Mouse (Mus musculus): ENCODE measurements around the gene Jak1. TPM values are rescaled to one million over a fixed set of nuclear protein-coding genes. Genes with fewer than 3 reads are reported as not detected.

Gene Jak1
- polyA plus RNA-seq (2016; fragmentation: Nextera tagmentation; extraction: Ambion mirVana): 61.7 and 66.1 TPM in 2 replicates

DNA sequence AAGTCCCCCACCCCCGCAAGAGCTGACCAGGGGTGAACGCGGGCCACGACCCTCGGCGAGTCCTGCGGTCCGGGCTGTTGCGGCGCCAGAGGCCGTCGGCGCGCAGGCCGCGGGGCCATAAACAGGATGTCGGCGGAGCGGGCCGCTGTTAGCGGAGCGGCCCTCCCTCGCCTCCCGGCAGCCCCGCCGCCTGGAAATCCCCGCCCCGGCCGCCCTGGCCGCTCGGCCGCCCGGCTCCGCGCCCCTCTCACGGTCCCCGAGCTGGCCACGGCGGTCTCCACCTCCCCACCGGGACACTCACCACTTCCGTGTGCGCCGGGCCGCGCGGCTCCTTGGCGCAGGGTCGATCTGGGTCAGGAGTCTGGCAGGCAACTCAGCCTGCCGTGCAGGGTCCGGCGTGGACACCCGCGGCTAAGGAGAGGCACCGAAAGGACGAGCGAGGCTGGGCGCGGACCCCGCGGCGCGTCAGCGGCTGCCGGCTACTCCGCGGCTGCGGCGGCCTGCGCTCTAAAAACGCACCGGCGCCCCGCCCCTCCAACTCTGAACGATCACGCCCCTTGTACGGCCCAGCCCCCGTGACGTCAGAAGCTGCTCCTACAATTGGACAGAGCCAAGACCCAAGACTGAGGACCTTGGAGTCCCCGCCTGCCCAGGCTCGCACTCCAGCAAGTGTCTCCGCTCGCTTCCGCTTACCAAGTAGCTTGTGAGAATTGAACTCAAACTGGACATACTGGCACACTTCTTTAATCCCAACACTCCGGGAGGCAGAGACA is at the start of gene Jak1:
TSS of gene Jak1 (minus strand) at position 542 of the 773 bp plus-strand sequence.
- 0 out of 2 replicates have a peak, but pooled peaks cover 2% of the 10 kb centered on the region for H3K27me3 ChIP-seq
- 1% methylated on average over 69 of the region's 84 CpGs for WGBS
- ATAC-seq (ENCODE audit: low FRiP score): peak; percentile 99

DNA sequence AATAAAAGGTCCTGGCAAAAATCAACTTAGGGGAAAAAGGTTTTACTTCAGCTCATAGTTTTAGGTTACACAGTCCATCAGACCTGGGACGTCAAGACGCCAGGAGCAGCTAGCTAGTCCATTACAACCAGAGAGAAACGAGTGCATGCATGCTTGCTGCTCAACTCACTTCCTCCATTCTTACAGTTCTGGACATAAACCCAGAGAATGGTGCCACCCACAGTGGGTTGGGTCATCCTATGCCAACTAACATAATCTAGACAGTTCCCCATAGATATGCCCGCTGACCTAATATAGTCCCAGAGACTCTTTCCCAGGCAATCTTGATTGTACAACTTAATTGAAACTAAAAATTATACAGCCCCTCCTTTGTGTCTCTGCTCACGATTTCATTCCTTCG is 47.0 kb upstream of the Jak1 start:
- 86% methylated on average over 6 of the region's 6 CpGs for WGBS
- Histone ChIP-seq H3K27me3 (peaks cover 10% of the 10 kb centered on the region), H3K9ac (no peak overlapping the region), H3K27ac (no peak overlapping the region), H3K4me1 (no peaks in the 10 kb centered on the region), H3K4me3 (no peak overlapping the region), H3K9me3 (replicated peaks) (no peaks in the 10 kb centered on the region), H3K36me3 (no peaks in the 10 kb centered on the region), H3K4me2 (replicated peaks) (no peak overlapping the region)
- no peak for ATAC-seq (ENCODE audit: low FRiP score)

More for the DNA sequence above, at the start of gene Jak1:
- peak within 1 kb of the TSS; percentile 70 for H3K4me2 ChIP-seq (replicated peaks)
- peak within 1 kb of the TSS; percentile 81 for H3K9ac ChIP-seq
- peaks cover 4% of the 10 kb centered on the region; the same call in 1 of the 2 replicates for H3K4me1 ChIP-seq
- peak within 1 kb of the TSS; percentile 82 for H3K4me3 ChIP-seq
- H3K27ac ChIP-seq: peak within 1 kb of the TSS; percentile 64; the same call in 1 of the 2 replicates
- H3K36me3 ChIP-seq: no peaks in the 10 kb centered on the region
- no peaks in the 10 kb centered on the region for H3K9me3 ChIP-seq (replicated peaks)

DNA sequence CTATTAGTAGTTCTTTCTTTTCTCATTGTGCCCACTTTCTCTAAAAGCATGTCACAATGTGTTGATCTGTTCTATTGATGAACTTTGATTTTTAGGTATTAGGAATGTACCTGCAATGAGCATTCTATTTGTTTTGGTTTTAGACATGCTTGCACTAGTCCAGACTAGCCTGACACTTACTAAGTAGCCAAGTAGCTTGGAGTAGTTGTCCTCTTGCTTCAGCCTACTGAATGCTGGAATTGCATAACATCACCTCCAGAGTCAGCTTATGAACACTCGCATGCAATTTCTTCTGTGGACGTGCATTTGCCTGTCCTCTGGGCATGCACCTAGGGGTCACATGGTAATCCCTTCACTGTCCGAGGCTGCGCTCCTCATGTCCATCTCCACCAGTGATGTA is 43.1 kb upstream of the Jak1 start:
- Histone ChIP-seq H3K9ac (no peak overlapping the region), H3K4me1 (no peaks in the 10 kb centered on the region), H3K27ac (no peak overlapping the region), H3K4me3 (no peak overlapping the region), H3K36me3 (no peaks in the 10 kb centered on the region), H3K9me3 (replicated peaks) (no peaks in the 10 kb centered on the region), H3K27me3 (peaks cover 3% of the 10 kb centered on the region; the same call in 1 of the 2 replicates), H3K4me2 (replicated peaks) (no peak overlapping the region)
- ATAC-seq (ENCODE audit: low FRiP score): no peak
- WGBS: 85% methylated on average over 4 of the region's 4 CpGs

DNA sequence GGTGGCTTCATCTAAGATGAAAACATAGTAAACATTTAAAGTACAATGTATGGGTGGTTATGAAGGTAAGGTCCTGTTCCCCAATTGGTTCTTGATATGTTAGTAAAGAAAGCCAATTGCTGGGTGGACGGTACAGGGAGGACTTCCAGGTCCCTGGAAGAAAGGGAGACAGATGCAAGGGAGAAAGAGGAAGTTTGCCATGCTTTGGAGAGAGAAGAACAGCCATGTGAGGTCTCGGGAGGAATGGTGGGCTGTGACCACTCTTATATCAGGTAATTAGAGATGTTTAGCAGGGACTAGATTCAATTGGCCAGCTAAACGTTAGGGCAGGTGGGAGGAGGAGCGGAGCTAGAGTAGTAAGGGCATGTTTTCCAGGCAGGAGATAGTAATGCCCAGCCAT is 42.2 kb upstream of the Jak1 start:
- no peak overlapping the region for H3K4me3 ChIP-seq
- WGBS: 74% methylated on average over 4 of the region's 4 CpGs
- no peaks in the 10 kb centered on the region for H3K4me1 ChIP-seq
- H3K9me3 ChIP-seq (replicated peaks): no peaks in the 10 kb centered on the region
- H3K27me3 ChIP-seq: no peaks in the 10 kb centered on the region
- no peak for ATAC-seq (ENCODE audit: low FRiP score)
- no peak overlapping the region for H3K27ac ChIP-seq
- H3K4me2 ChIP-seq (replicated peaks): no peak overlapping the region
- no peak overlapping the region for H3K9ac ChIP-seq
- H3K36me3 ChIP-seq: no peaks in the 10 kb centered on the region

DNA sequence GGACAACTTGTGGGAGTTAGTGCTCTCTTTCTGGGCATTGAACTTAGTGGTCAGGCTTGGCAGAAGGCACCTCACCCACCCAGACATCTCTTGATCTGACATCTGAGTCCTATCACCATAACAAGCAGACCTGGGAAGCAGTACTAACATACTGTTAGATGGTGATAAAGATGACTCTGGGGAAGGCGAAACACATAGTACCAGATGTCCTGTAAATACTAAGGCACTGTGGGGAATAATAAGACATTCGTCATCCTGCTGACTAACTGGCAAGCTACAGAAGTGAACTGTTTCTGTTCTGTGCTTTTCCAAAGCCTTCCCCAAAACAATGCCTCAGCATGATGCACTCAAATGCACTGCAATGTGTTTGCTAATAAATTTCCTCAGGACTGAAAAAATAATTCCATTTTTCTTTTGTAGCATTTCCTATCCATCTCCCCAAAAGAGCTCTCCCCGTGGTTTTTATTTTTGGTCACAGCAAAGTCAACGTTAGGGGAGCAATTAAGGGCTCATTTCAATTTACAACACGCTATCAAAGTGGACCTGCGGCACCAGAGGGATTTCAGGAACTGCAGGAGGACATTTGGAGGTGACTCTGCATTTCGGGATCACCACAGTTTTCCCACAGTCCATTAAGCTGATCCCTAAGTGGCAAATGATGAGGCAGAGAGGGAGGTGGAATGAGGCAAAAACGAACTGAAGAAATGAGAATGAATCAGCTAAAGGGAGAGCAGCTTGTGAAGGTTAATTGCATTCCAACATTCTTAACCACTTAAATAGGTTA is 41.2 kb upstream of the Jak1 start:
- Histone ChIP-seq H3K36me3 (no peaks in the 10 kb centered on the region), H3K9me3 (replicated peaks) (no peaks in the 10 kb centered on the region), H3K27ac (no peak overlapping the region), H3K27me3 (no peaks in the 10 kb centered on the region), H3K4me2 (replicated peaks) (no peak overlapping the region), H3K4me1 (no peaks in the 10 kb centered on the region), H3K9ac (no peak overlapping the region), H3K4me3 (no peak overlapping the region)
- 46% methylated on average over 8 of the region's 8 CpGs for WGBS
- no peak for ATAC-seq (ENCODE audit: low FRiP score)

DNA sequence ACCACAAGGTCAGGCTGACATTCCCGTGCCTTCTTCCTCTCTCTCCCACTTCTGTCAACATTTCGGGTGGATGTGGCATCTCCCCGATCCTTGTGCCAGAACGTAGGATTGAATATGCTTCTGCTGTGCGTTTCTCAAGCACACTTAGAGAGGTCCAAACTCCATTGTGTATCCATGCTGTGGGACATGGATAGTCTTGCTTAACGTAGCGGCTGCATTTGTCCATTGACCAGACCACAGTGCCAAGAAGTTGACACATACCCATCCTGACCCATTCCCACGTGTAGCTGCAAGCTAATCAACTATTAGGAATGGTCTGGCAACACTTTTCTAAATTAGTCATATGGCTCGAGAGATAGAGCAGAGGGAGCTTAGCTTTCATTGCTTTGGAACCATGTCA is 40.0 kb upstream of the Jak1 start:
- no peak for ATAC-seq (ENCODE audit: low FRiP score)
- H3K4me2 ChIP-seq (replicated peaks): no peak overlapping the region
- no peak overlapping the region for H3K27ac ChIP-seq
- no peak overlapping the region for H3K4me3 ChIP-seq
- H3K9me3 ChIP-seq (replicated peaks): no peaks in the 10 kb centered on the region
- H3K36me3 ChIP-seq: no peaks in the 10 kb centered on the region
- H3K9ac ChIP-seq: no peak overlapping the region
- WGBS: 88% methylated on average over 9 of the region's 9 CpGs
- no peaks in the 10 kb centered on the region for H3K27me3 ChIP-seq
- no peaks in the 10 kb centered on the region for H3K4me1 ChIP-seq

DNA sequence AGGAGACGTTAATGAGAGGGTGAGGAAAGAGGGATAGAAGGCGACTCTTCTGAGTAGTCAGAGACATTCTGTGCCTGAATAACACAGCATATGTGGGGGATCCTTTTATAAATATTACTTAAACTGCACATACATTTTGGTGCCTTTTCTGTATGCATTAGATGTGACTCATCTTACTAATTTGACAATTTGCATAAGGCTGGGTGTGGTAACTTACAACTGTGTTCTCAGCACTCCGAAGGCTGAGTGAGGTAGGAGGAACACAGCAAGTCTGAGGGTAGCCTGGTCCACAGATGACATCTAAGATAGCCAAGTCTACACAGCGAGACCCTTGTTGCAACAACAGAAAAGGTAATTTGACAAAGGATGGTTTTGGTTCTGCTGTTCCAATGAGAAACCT is 39.0 kb upstream of the Jak1 start:
- no peak overlapping the region for H3K9ac ChIP-seq
- no peaks in the 10 kb centered on the region for H3K27me3 ChIP-seq
- no peaks in the 10 kb centered on the region for H3K36me3 ChIP-seq
- ATAC-seq (ENCODE audit: low FRiP score): no peak
- no peak overlapping the region for H3K4me2 ChIP-seq (replicated peaks)
- no peaks in the 10 kb centered on the region for H3K9me3 ChIP-seq (replicated peaks)
- H3K4me3 ChIP-seq: no peak overlapping the region
- no peaks in the 10 kb centered on the region for H3K4me1 ChIP-seq
- no peak overlapping the region for H3K27ac ChIP-seq
- 86% methylated on average over 4 of the region's 4 CpGs for WGBS

DNA sequence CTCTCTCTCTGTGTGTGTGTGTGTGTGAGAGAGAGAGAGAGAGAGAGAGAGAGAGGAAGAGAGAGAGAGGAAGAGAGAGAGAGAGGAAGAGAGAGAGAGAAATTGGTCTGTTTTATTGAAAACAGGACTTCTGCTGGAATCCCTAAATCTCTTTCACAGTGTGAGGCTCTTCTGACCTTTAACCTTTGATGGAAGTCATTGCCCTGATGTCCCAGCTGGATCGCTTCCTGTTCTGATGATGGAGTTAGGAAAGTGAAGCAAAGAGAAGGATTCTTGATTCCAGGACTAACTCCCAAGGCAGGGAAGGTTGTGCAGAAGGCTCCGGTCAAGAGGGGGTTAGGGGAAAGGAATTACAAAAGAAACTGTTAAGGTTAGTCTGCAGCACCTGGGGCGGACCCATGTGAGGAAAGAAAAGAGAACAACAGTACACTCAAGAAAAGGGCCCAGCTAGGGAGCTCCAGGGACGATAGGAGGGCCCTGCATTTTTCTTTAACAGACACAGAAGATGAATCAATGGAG is 35.4 kb upstream of the Jak1 start:
- peaks cover 3% of the 10 kb centered on the region for H3K27me3 ChIP-seq
- H3K9ac ChIP-seq: no peak overlapping the region
- WGBS: 55% methylated on average over 4 of the region's 4 CpGs
- H3K4me2 ChIP-seq (replicated peaks): no peak overlapping the region
- no peak overlapping the region for H3K4me3 ChIP-seq
- H3K9me3 ChIP-seq (replicated peaks): no peaks in the 10 kb centered on the region
- H3K36me3 ChIP-seq: no peaks in the 10 kb centered on the region
- H3K27ac ChIP-seq: no peak overlapping the region
- ATAC-seq (ENCODE audit: low FRiP score): no peak
- H3K4me1 ChIP-seq: no peaks in the 10 kb centered on the region

DNA sequence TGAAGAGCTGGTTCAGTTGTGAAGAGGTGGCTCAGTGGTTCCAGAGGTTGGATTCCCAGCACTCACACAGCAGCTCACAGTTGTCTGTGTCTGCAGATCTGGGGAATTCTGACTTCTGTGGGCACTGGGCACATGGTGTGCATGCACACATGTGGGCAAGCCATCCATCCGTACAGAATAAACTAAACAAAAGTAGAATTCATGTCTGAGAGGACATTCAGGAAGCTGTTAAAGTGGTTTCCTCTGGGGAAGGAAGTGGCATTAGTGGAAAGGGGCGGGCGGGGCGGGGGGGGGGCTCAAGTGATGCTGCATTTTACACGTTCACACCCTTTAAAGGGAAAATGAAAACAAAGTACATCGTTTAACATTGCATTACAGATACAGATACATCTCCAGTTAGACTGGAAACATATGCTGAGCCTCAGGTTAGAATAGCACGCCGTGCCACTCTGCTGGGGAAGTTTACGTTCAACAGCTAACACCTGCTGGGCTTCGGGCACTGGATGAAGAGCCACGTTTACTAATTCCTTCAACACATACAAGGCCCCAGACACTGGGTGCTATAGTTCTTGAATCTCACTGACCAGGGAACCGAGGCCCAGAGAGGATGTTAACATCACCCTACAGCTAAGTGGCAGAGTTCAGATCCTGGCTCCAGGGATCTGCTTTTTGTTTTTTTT is 33.4 kb upstream of the Jak1 start:
- no peak overlapping the region for H3K27ac ChIP-seq
- ATAC-seq (ENCODE audit: low FRiP score): no peak

DNA sequence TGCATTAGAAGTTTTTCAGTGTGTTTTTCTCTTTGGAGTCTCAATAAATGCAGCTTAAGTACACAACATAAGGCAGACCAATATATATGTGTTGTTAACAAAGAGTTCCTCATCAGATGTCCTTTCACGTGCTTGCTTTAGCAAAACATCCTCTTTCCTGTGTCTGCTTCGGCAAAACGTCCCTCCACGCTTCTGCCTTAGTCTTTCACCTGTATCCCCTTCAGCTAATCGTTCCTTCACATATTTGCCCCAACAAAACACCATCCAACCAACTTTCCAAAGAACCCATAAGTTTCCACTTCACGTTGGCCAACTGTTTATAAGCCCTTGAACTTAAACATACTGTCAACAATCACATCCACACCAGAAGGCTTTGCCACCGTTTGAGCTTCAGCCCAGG is 31.8 kb upstream of the Jak1 start:
- peaks cover 33% of the 10 kb centered on the region for H3K27me3 ChIP-seq
- H3K9ac ChIP-seq: no peak overlapping the region
- H3K4me1 ChIP-seq: peaks cover 16% of the 10 kb centered on the region
- H3K4me2 ChIP-seq (replicated peaks): no peak overlapping the region
- no peak overlapping the region for H3K4me3 ChIP-seq
- H3K36me3 ChIP-seq: no peaks in the 10 kb centered on the region
- no peaks in the 10 kb centered on the region for H3K9me3 ChIP-seq (replicated peaks)
- no peak overlapping the region for H3K27ac ChIP-seq
- no peak for ATAC-seq (ENCODE audit: low FRiP score)
- 86% methylated on average over 7 of the region's 7 CpGs for WGBS

More for the DNA sequence above, 33.4 kb upstream of the Jak1 start:
- no peaks in the 10 kb centered on the region for H3K36me3 ChIP-seq
- no peak overlapping the region for H3K4me2 ChIP-seq (replicated peaks)
- peaks cover 18% of the 10 kb centered on the region for H3K27me3 ChIP-seq
- H3K4me3 ChIP-seq: no peak overlapping the region
- no peaks in the 10 kb centered on the region for H3K9me3 ChIP-seq (replicated peaks)
- no peak overlapping the region for H3K9ac ChIP-seq
- peaks cover under 1% of the 10 kb centered on the region; the same call in 1 of the 2 replicates for H3K4me1 ChIP-seq
- WGBS: 78% methylated on average over 12 of the region's 12 CpGs

DNA sequence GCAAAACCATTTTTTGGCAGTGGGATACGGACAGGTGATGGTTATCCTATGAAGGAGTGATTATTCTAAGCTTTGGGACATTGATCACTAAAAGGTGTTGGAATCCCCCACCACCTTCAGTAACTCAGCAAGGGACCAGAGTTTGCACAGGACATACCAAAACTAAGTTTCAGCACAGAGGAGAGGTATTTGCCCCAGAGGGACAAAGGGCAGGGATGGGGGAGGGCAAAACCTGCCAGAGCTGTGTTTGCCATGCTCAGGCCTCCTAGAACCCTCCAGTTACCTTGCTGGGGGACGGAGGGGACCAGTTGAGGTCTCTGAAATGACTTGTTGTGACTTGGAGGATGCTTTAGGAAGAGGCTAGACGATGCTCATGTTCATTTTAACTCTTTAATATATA is 30.7 kb upstream of the Jak1 start:
- Histone ChIP-seq H3K9me3 (replicated peaks) (no peaks in the 10 kb centered on the region), H3K36me3 (no peaks in the 10 kb centered on the region), H3K4me1 (peaks cover 17% of the 10 kb centered on the region), H3K4me2 (replicated peaks) (no peak overlapping the region), H3K4me3 (no peak overlapping the region), H3K27me3 (peaks cover 40% of the 10 kb centered on the region), H3K27ac (no peak overlapping the region), H3K9ac (no peak overlapping the region)
- WGBS: 83% methylated on average over 3 of the region's 3 CpGs
- ATAC-seq (ENCODE audit: low FRiP score): no peak

DNA sequence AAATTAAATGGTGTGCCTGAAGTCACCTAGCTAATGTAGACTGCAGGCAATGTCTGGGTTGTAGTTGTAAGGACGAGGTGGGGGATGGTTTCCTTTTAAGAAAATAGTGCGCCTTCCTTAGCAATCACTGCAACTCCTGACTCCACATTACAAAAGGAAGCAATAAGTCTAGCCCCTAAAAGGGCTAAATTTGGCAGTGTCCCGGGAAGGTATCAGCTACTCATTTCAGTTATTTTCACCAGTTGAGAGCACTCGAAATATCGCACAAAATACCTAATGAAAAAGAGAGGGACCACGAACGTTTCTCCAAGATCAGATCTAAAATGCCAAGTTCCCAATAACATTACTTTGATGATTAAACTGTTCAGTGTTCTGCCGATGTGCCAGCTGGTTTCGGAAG is 28.6 kb upstream of the Jak1 start:
- WGBS: 47% methylated on average over 9 of the region's 9 CpGs
- Histone ChIP-seq H3K9me3 (replicated peaks) (no peaks in the 10 kb centered on the region), H3K4me2 (replicated peaks) (peak overlapping the region; percentile 78), H3K36me3 (no peaks in the 10 kb centered on the region), H3K4me1 (peaks cover 17% of the 10 kb centered on the region), H3K27me3 (peaks cover 55% of the 10 kb centered on the region), H3K9ac (no peak overlapping the region), H3K4me3 (peak overlapping the region; percentile 44; the same call in 1 of the 2 replicates), H3K27ac (no peak overlapping the region)
- no peak for ATAC-seq (ENCODE audit: low FRiP score)

All from hindbrain, embryonic 12.5 days (tissue).